Comparison of ENCODE assay signal across 8 mouse cellular contexts in the genomic region with DNA sequence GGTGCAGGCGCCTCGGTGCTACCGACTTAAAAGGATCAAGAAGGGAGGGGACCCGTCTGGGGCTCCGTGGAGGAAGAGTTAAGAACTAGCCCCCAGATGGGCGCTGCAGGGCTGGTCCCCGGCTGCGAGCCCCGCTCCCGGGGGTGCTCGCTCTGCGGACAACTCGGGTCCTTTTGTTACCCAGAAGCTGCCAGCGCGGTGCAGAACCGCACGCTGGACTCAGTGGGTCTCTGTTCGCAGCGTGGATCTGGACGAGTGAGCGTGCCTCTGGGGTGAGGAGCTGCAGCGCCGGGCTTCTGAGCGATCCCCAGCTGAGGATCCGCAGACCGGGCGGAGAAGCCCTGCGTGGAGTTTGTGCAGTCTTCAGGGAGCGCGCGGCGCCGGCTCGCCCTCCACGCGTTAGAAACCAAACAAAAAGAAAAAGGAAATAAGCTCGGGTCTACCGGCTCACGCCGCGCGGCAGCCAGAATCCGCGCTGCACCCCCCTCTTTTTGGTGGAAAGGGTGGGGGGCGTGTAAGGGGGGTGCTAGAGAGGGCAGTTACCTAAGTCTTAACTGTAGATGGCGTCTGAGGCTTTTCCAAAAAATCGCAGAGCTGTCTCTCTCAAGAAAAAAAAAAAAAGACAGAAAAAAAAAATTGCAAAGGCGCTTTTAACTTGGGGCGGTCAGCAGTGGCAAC. TPM values are rescaled to one million over a fixed set of nuclear protein-coding genes. Genes with fewer than 3 reads are reported as not detected.
DNase-seq lines count a peak whose midpoint lies in the region; ATAC-seq lines count a peak whose summit lies in the region.

No protein-coding gene starts in this region.

- H3K27ac ChIP-seq in hindbrain, embryonic 15.5 days (replicated peaks): peak overlapping the region; percentile 99

- intact Hi-C loops in left cerebral cortex, postnatal 25 days (cut with DNase I): loop anchor here (1.0 to 5.0 kb wide), 8 partner anchors 82 to 717 kb away; no protein-coding TSS in a partner anchor

- H3K9me3 ChIP-seq in hindbrain, embryonic 15.5 days: no peaks in the 10 kb centered on the region

- H3K4me3 ChIP-seq in hindbrain, embryonic 15.5 days: peak overlapping the region; percentile 97

- peak; percentile 69 for ATAC-seq in hindbrain, embryonic 15.5 days (ENCODE audit: low FRiP score, low read depth)
- peak; percentile 30 for ATAC-seq in megakaryocyte progenitor cell, adult 5-6 weeks (replicated peaks; ENCODE audit: poor library complexity)

- peak overlapping the region; percentile 100 for H3K9ac ChIP-seq in hindbrain, embryonic 15.5 days

- H3K4me2 ChIP-seq in hindbrain, embryonic 15.5 days: peak overlapping the region; percentile 61

- DNase-seq in NIH3T3 (ENCODE audit: low read depth): peak; percentile 91
- peak; percentile 44 to 52 for DNase-seq in cerebellum, postnatal 25 days
- peak; percentile 70 for DNase-seq in gastrocnemius, adult 18-20 months (ENCODE audit: low spot score)
- DNase-seq in left cerebral cortex, postnatal 25 days (ENCODE audit: low spot score in 2 of 2): peak; percentile 71 to 77
- DNase-seq in right cerebral cortex, postnatal 10 days (ENCODE audit: low spot score in 2 of 2): peak; percentile 84 to 86
- DNase-seq in urinary bladder, postnatal 25 days (ENCODE audit: low spot score): peak; percentile 36

- H3K27me3 ChIP-seq in hindbrain, embryonic 15.5 days: no peaks in the 10 kb centered on the region

- under 1% methylated on average over 49 of the region's 49 CpGs for WGBS in hindbrain, embryonic 15.5 days

- H3K36me3 ChIP-seq in hindbrain, embryonic 15.5 days: no peaks in the 10 kb centered on the region

- peaks cover 14% of the 10 kb centered on the region for H3K4me1 ChIP-seq in hindbrain, embryonic 15.5 days (replicated peaks)

RNA-seq across cellular contexts. Expression of gene Trib2, which starts 1.0 kb away (rescaled TPM):
- 10 to 100 TPM in 1 of 2 experiments, 1 to 10 TPM in 1; 7.1 to 19.5 TPM for total RNA-seq in gastrocnemius, adult 18-20 months (2021)
- polyA plus RNA-seq in hindbrain, embryonic 15.5 days (2015; fragmentation: Nextera tagmentation; extraction: Ambion mirVana): 126 and 136 TPM in 2 replicates
- 10 to 100 TPM; 43.4 to 60.5 TPM for total RNA-seq in left cerebral cortex, postnatal 25 days (2021)
- total RNA-seq in megakaryocyte progenitor cell, adult 5-6 weeks (2015): 3.2 and 7.5 TPM in 2 replicates
- 4.1 and 8.0 TPM in 2 replicates for total RNA-seq in megakaryocyte progenitor cell, adult 5-6 weeks (2017)

Comparison
In these comparisons a context has a peak if more than half of its experiments do, and no peak if none do; other contexts are left out.
1. Peak in every context shown above with its lines: DNase-seq, ATAC-seq, H3K4me3 ChIP-seq and H3K27ac ChIP-seq.
2. DNase-seq: peak in every context shown above with its lines; median percentile 91 in NIH3T3; 85 in right cerebral cortex, postnatal 10 days; 74 in left cerebral cortex, postnatal 25 days; 70 in gastrocnemius, adult 18-20 months; 48 in cerebellum, postnatal 25 days; 36 in urinary bladder, postnatal 25 days.